Mouse (Mus musculus): ENCODE measurements around the gene Neu1.

DNA sequence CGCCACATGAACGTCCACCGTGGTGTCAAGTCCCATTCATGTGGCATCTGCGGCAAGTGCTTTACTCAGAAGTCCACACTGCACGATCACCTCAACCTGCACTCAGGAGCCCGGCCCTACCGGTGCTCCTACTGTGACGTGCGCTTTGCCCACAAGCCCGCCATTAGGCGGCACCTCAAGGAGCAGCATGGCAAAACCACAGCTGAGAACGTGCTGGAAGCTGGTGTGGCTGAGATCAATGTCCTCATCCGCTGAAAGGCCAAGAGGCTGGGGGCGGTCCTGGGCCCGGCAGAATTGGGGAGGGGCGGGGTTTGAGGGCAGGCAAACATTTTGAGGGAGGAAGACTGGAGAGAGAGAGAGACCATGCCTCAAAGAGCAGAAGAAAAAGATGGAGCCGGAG is 34.7 kb upstream of the Neu1 start:
- no peak for TF ChIP-seq CTCF (IDR thresholded peaks at IDR 0.05; ENCODE audit: extremely low read depth, insufficient read length, insufficient replicate concordance, low read depth, low read length)
- TF ChIP-seq POLR2A (IDR thresholded peaks at IDR 0.05; ENCODE audit: low read depth, low read length): no peak

All from small intestine, adult 2 months (tissue).